Mouse (Mus musculus) inflammation-experienced regulatory T-cells, adult 6 months (primary cell): ENCODE measurements around the gene Krt35. TPM values are rescaled to one million over a fixed set of nuclear protein-coding genes. Genes with fewer than 3 reads are reported as not detected.

Experiments
- ATAC-seq: one replicate; pipeline ENCODE4 v1.8.0; 2017
- polyA plus RNA-seq, 3 experiments: library from polyadenylated mRNA; unstranded; fragments of 100-300 nt; shearing (Covaris generic); gene quantifications; one replicate each; pipeline ENCODE4 v1.2.1; 2017

The Krt35 gene
- polyA plus RNA-seq = not detected

DNA sequence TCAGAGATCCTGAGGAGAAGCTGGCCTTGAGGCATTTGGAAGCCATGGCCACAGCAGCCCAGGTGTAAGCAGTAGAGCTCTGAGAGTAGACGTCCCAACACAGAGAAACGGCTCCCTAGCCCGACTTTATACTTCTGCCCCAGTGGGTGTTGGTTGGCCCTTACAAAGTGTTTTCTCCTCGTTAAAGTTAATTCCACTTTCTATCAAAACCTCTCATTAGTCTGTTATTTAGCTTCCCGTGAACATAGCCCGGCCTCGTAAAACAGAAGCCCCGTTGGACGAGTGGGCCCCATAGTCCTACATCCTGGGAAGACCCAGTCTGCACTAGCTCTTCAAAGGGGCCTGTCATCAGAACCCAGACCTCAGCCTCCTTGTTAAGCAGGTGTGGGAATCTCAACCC, at the start of gene Krt35:
Krt35 (minus strand) TSS at position 101 of the 400 bp plus-strand sequence.
- ATAC-seq = no peak

DNA sequence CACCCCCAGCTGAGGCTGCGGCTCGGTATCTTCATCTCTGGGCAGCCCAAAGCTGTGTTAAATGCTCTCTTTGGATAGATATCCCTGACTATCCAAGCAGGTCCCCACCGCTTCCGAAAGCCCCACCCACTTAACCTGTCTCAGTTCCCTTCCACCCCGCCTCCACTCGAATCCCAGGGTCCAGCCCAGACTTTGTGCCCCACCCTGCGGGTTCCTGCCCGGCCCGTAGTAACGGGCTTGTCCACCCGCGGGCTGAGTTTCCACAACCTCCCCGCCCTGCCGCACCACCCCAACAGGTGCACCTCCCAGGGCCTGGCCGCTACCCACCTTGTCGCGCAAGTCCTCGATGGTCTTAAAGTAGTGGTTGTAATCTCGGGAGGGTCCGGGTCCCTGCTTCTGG, 49.1 kb upstream of the Krt35 start:
- ATAC-seq = no peak

DNA sequence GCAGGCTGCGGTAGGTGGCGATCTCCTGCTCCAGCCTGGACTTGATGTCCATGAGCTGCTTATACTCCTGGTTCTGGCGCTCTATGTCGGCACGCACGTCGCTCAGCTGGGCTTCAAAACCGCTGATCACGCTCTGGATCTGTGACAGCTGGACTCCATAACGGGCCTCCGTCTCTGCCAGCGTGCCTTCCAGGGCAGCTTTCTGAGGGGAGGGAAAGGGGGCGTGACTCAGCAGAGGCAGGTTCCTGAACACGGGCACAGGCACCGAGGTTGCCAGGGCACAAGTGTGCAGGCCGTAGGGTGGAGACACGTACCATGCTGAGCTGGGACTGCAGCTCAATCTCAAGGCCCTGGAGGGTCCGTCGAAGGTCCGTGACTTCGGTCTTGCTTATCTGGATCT, 44.9 kb upstream of the Krt35 start:
- no peak for ATAC-seq

DNA sequence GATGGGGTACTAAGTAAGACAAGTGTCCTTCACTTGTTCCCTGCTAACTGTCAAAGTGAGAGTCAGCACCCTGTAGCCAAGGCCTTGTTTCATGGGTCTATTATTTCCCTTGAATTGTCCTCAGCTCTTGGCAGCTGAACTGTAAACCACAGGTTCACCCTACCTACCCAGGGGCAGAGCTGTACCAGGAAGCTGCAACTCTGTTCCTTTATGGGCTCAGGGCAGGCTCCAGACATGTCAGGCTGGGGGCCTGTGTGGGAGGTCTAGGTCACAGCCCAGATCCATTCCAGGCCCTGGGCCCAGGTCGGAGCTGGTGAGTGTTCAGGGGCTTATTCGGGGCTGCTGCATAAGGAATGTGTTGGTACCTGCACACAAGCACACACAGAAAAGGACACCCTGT, 43.4 kb upstream of the Krt35 start:
- no peak for ATAC-seq

DNA sequence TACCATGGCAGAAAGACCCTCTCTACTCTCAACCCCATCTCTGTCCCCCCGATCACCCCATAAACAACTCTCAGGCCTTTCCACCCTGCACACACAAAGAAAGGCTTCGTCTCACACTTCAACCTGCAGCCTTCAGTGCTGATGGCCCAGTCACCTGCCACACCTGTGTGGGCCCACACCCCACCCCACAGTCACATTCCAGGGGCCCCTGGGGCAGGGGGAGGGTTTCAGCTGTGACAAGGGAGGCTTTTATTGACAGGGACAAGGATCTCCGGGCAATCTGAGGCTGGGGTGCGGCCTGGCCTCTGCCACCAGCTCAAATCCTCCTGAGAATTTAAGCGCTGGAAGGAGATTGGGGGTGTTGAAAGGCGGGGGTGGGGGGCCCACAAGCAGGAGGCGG, 42.8 kb upstream of the Krt35 start:
- ATAC-seq = no peak

DNA sequence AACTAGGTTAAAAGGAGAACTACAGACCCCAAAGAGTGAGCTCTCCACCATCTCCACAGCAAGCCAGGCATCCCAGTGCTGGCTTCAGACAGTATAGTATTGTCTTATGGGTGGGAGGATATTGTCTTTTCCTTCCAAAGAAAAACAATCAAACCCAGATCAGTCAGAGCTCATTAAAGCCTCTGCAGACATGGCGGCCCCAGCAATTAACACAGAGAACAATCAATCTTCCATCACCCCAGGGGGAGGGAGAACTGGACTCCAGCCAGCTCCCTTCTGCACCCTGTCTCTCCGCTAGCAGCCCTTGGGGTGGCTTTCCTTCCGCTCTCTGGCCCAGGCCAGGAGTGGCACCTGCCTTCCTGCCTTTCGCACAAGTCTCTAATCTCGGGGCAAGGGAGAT, 41.7 kb upstream of the Krt35 start:
- no peak for ATAC-seq

DNA sequence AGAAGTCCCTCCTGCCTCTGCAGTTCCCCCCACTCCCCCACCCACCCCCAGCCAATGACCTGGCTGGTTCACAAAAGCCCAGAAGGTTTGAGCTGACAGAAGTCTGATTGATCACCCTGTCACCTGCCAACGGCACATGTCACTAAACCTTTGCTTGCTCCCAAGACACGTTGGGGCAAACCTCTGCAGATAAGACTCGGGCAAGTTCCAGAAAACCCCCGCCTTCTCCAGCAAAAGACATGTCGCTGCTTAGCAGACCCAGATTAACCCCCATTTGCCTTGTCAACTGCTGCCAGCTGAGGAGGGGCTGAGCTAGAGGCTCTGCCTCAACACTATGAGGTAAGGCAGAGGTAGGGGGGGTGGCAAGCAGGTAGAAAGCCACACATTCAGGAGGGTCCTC, 40.5 kb upstream of the Krt35 start:
- ATAC-seq = no peak

DNA sequence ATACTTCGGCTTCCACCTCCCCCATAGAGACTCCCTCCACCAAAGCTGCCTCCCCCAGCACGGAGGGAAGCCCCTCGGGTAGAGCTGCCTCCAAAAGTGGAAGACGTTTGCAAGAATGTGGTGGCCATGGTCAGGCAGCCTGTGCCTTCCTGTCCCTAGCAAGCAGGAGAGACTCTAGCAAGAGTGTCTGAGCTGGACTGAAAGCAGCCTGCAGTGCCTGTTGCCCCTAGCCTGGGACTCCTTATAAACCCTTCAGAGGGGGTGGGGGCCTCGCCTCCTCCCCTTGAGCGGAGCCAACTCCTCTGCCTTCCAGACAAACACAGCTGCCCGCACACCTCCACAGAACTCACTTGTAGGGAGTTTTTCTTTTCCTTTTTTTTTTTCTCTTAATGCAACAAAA, 39.7 kb upstream of the Krt35 start, which contains the start of gene Krt15:
Krt15 (minus strand) TSS at position 198 of the 400 bp plus-strand sequence.
- no peak for ATAC-seq

DNA sequence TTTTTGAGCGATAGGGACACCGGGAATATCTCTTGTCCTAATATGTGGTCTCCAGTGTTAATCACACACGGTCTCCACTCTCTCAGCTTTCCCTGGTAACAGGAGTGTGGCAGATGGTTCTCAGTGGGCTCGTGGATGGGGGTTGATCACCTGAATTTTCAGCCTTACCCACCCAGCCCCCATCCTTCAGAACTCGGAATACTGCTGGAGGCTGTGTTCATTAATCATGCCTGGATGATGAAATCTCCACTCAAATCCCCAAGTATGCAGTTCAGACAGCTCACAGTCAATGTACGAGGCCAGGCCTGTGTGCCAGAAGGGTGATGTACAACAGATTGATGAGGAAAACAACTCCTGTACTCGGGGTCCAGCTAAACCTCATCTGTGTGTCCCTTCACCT, 28.9 kb upstream of the Krt35 start:
- no peak for ATAC-seq

DNA sequence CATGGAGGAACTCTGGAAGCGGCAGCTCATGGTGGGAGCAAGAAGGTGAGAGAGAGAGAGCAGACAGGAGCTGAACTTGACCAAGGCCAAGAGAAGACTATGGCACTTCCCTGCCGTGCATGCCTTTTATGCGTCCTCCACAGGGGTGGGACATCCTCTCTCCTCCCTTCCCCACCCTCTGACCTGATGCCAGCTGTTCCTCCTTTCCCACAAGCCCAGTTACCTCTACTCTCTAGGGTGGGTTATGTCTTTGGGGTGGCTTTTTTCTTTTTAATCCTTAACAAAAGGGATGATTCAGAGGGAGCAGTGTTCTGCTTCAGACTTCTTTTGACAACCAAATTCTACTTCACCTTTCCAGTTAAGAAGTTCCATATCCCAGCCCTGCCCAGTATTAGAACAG, 25.4 kb upstream of the Krt35 start, which contains the start of gene Krt13:
Krt13 (minus strand) TSS at position 101 of the 400 bp plus-strand sequence.
- ATAC-seq = no peak

DNA sequence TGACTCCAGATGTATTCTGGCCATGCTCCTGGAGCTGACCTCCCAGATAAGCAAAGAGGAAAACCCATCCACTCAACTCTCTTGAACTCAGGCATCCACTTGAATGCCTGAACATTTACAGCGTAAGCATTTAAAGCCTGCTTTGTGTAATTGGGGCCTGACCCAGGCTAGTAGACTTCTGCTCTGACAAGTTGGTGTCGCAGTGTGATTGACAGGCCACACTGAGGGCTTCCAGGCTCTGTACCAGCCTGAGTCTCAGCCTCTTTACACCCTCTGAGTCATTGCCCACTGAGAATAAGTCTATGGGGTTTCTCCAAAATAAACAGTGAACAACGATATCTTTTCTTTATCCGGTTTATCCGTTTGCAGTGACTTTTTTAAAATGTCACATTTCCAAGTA, 24.3 kb upstream of the Krt35 start:
- no peak for ATAC-seq

DNA sequence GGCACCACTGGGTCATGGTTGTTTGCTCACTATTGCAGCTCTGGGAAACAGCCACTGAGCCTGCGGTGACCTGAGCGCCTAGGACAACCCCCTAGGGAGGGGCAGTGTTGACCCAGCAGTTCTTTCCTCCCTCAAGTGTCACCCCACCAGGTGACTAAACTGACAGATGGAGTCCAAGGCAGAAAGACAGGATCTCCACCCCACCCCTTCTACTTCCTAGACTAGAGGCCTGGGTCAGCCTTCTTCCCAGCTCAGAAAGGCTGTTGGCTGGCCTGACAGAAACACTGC, 17.6 kb upstream of the Krt35 start:
- no peak for ATAC-seq

DNA sequence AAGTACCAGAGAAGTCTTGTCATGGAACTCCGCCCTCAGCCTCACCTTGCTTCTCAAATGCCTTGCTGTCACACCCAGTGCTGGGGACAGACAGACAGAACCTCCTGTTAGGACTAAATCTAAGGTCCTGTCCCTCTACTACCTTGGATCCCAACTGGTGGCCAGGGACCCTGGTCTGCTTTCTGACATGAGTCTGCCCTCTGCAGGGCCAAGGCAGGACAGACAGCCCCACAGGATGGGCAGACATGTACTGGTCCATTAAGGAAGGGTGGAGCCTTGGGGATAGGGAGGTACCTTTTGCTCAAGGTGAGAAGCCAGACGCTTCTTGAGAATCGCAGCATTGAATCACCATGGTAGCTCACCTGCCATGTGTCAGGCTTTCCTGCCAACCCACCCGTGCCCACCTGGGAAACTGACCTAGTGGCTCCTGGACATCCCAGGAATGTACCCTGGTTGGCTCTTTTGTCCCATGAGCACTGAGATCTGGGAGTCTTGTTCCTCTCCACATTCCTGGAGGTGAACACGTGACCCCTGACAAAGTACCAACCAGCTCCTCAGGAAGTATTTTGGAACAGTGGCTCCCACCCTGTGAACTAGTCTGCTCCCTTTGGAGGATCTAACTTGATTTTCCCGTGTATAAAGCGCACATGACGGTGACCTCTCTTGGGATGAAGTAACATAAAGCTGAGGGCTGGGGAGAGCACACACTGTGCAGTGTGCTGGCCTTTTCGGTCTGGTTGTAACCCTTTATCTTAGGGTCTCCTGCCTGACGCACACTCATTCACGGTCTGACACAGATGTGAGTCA, 17.1 kb upstream of the Krt35 start:
- no peak for ATAC-seq

DNA sequence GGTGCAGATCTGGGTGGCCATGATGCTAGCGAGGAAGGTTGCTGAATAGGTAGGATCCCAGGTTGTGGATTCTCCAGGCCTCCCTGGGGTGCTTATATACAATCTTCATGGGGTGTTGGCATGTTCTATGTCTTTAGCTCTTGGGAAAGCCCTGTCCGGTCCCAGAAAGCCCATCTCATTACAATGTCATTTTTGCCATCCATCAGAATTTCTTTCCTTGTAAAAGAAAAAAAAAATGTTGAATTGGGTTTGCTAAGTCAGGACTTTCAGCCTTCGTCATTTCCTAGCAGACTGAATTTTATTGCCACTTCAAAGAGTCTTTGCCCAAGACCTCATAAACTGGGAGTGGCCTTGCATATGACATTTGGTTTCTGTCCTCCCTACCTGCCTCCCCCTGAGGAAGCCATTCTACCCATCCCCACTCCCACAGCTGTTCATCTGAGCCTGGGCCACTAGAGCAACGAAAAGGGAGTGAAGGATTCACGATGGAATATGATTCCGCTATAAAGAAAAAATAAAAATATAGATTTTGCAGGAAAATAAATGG, 9.6 kb upstream of the Krt35 start, which contains the start of gene Krt36:
Krt36 (minus strand) TSS at position 51 of the 547 bp plus-strand sequence.
- ATAC-seq = no peak

DNA sequence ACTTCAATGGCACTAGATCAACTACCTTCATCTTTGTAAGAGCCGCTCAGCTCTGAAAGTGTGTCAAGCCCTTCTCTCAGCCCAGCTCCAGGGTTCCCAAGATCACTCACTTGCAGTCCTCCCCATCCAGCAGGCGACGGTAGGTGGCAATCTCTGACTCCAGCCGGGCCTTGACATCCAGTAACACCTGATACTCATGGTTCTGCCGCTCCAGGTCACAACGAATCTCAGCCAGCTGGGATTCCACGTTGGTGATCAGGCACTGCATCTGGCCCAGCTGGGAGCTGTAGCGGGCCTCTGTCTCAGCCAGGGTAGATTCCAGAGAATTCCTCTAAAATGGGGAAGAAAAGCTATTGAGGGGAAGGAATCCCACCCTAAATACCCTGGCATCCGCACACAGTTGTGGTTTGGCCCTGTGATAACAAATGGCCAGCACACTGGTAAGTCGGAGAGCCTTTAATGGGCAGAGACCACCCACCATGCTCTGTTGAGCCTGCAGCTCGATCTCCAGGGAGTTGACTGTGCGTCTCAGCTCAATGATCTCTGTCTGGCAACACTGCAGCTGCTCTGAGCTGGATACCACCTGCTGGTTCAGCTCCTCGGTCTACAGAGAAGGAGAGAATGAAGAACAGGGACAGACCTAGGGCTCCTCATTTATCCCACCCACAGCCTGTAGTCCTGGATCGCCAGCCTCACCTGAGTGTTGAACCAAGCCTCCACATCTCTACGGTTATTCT, 6.8 kb upstream of the Krt35 start:
- ATAC-seq = no peak

DNA sequence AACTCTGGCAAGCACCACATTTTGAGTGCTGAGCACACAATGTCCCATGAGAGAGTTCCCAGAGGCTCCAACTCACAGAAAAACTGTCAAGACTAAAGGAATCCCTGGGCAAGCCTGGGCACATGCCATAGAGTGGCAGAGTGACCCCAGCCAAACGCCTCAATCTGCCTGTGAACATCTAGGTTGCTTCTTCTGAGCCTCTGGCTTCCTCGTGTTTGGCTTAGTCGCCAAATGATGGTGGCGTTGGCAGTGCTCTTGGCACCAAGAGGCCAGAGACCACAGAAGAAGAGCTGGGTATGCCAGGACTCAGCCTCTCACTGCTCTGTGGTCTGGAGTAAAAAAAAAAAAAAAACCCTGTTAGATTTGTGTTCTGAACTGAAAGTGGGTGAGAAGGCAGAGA, 4.3 kb upstream of the Krt35 start:
- no peak for ATAC-seq

DNA sequence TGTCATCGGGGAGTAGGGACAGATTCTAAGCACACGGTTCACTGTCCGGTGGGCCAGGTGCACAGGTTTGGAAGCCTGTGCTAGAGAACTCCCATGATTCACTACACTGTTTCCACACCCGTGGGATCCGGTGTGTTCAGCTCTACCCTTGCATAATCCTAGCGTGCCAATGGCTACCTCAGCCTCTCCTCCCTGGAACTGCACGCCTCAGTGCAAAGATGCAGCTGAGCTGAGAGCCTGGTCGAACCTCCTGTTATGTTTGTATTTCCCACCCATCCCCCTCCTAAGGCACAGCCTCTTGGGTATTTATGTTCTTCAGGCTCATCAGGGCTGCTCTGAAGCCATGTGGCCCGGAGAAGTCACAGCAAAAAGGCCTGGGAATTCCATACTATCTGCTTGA, 1.8 kb upstream of the Krt35 start:
- ATAC-seq = no peak

DNA sequence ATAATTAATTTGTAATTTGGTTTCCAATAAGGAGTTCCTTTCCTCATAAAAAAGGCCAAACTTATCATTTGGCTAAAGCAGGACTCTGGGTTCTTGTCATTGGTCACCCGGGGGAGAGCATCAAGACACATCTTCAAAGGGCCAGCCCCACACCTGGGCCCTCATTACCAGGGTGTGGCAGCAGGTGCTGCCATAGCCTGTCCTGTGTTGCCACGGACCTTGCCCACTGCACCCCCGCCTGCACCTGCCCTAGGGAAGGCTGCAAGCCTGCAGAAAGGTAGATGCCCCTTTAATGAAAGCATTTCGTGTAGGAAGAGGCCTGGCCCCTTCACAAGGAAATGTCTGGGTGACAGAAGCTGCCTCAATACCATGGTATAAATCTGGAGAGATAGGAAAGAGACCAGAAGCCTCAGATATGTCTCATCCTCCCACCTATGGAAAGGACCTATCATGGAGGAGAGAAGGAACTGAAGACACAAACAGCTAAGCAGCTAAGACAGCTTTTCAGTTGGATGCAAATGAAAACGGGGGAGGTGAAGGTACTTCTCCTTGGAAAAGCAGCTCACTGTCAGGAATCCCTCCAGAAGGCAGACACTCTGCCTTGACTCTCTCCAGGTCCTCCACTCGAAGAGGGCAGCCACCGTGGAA, 7.5 kb downstream of the Krt35 start:
- no peak for ATAC-seq

DNA sequence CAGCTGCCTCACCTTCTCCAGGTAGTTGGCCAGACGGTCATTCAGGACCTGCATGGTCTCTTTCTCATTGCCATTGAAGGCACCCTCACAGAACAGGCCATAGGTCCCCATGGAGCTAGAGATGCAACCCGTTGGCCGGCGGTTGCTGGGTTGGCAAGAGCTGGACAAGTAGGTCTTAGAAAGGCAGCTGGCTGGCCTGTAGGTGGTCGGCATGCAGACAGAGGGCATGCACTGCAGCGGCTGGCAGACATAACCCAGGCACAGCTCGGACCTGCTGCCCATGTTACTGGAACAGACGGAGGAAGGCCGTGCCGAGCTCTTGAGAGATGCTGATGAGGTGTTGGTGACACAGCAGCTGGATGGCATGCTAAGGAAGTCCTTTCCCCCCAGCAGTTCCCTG, 8.2 kb downstream of the Krt35 start, which contains the start of gene Krt32:
Krt32 (minus strand) TSS at position 366 of the 400 bp plus-strand sequence.
- no peak for ATAC-seq

DNA sequence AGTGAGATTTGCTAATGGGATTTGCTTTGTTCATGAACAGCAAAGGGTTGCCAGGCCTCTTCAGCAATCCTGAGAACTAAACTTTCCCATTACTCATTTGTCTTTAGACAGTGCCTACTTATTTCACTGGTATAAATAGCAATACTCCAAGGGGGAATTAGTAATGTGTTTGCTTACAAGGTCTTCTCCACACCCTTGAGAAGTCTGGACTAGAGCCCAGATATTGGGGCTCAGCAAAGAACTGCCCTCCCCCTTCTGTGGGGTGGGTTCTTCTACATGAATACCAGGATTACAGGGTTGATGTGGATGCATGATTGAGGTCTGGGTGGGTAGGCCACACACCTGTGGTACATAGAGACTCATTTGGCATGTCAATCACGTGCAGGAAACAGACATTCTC, 22.2 kb downstream of the Krt35 start:
- no peak for ATAC-seq

DNA sequence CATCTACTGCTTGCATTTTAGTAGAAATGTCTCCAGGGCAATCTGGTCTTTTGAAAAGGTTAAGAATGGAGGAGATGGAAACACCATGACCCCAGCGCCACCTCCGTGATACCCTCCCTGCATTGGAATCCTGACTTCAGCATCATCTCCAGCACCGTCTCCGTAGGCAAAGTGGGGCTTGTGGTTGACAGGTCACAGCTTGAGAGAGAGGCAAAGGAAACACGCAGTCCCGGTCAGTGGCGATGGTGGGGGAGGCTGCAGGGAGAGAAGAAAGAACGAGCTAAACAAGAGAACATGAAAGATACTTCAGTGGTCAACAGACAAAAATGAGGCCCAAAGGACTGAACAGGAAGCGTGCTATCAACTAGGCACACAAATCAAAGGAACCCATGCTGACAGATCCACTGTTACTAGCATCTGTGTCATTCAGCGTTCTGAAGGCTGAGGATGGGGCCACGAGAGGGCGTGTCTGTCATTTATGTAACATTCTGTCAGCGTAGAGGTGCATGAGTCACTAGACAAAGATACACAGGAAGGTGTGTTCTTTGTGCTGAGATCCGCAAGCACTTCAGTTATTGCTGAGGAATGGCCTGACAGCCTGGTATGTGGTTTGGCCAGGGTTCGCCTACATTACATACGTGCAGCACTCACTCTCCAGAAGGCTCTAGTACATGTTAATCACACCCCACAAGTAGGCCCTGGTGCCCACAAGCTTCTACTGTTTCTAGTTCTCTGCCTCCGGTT, 28.6 kb downstream of the Krt35 start:
- no peak for ATAC-seq

DNA sequence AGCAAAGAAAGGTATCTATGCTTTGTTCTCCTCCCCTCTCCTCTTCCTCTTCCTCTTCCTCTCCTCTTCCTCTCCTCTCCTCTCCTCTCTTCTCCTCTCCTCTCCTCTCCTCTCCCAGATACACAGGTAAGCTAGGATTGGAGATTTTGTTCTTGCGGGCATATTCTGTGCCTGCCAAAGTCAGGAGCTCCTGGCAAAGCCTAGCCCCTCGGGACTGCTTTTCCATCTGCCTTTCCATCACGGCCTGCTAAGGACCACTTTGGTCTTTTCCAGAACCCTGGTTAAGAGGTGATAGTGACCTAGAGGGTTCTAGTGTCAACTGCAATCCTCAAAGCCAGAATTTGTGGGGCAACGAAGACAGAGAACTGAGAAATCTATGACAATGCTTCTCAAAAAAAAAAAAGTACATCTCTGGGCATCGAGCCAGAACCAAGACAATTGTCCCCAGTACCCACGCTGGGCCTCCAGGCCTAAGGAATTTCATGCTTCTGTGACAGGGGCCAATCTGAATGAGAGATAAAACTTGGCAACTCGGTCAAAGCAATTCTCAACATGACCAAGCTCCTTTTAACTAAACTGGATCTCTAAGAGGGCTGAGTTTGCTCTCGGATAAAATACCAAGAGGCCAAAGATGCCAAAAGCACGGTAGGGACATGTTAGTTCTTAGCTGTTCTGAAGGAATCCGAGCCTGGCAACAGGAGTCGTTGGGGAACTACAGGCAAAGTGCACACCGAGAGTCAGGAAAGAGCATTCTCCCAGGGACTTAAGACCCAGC, 29.6 kb downstream of the Krt35 start:
- no peak for ATAC-seq
